Mouse (Mus musculus) gastrocnemius, adult 18-20 months (tissue): ENCODE measurements around the gene Ascl4. TPM values are rescaled to one million over a fixed set of nuclear protein-coding genes. Genes with fewer than 3 reads are reported as not detected.

Experiments used
- DNase-seq: peaks from one replicate; pipeline ENCODE4 v3.0.0; 2021; ENCODE audit warnings: low spot score
- total RNA-seq, 2 experiments: library from RNA; stranded (reverse); gene quantifications; 2 replicates each; pipeline ENCODE4 v1.2.3; 2021

The Ascl4 gene
- total RNA-seq, 2 experiments from 2014 or later: not detected

- DNase-seq: no peak
Measured at GRCm38 (mm10) chr10:85968731-85969130, 41.2 kb downstream of the Ascl4 start.

- no peak for DNase-seq
Measured at GRCm38 (mm10) chr10:85969894-85970620, 42.6 kb downstream of the Ascl4 start.

- no peak for DNase-seq
Measured at GRCm38 (mm10) chr10:85971826-85972225, 44.3 kb downstream of the Ascl4 start.

GRCm38 (mm10) chr10:85972915-85973314, 45.4 kb downstream of the Ascl4 start:
- no peak for DNase-seq

GRCm38 (mm10) chr10:85989412-85990115, 62.1 kb downstream of the Ascl4 start:
- DNase-seq: no peak

- DNase-seq: no peak
Measured at GRCm38 (mm10) chr10:85992412-85992811, 64.9 kb downstream of the Ascl4 start.

GRCm38 (mm10) chr10:85993836-85994235, 66.4 kb downstream of the Ascl4 start:
- DNase-seq: no peak

- DNase-seq: no peak
Measured at GRCm38 (mm10) chr10:85994543-85995104, 67.1 kb downstream of the Ascl4 start.

Other genes with a start within 250 kb of the Ascl4 start
- gene Pwp1, start 98.2 kb upstream of the Ascl4 start, total RNA-seq: 10 to 100 TPM; 17.1 to 17.5 TPM
- gene Prdm4, start 10.5 kb upstream of the Ascl4 start, total RNA-seq: 10 to 100 TPM; 13.4 to 17.1 TPM
- gene Rtcb, start 30.1 kb downstream of the Ascl4 start, total RNA-seq: 10 to 100 TPM; 43.0 to 47.5 TPM
- gene Bpifc, start 84.2 kb downstream of the Ascl4 start, total RNA-seq: not detected
- 10 to 100 TPM; 11.3 to 12.7 TPM for gene Fbxo7, start 94.3 kb downstream of the Ascl4 start, total RNA-seq